Mouse (Mus musculus) midbrain, postnatal 0 days (tissue): ENCODE data around the gene Ndufb7. TPM values are rescaled to one million over a fixed set of nuclear protein-coding genes. Genes with fewer than 3 reads are reported as not detected.

Source experiments
- ATAC-seq: fragments of 200-750 bp; cut with Nextera tagmentation; 2 replicates; pipeline ENCODE4 v1.8.0; 2017; ENCODE audit warnings: moderate number of reproducible peaks, mild to moderate bottlenecking, moderate TSS enrichment, moderate library complexity; ENCODE audit not compliant: low FRiP score
- DNase-seq: peaks from one replicate; pipeline ENCODE4 v3.0.0-alpha.2; 2015; ENCODE audit warnings: low spot score
- H3K27ac ChIP-seq: fragments of 300-500 bp; sonication (generic); 2 replicates; pipeline ENCODE4 v1.5.1; 2014; ENCODE audit warnings: low read depth, mild to moderate bottlenecking, low read length, mixed read lengths
- H3K27me3 ChIP-seq: fragments of 300-500 bp; sonication (generic); 2 replicates; pipeline ENCODE4 v1.6.1; 2014; ENCODE audit warnings: low read length, control low read depth, mixed read lengths; ENCODE audit not compliant: insufficient read depth
- H3K36me3 ChIP-seq: fragments of 300-500 bp; sonication (generic); 2 replicates; pipeline ENCODE4 v1.6.1; 2014; ENCODE audit warnings: low read length, control low read depth, mixed read lengths; ENCODE audit not compliant: insufficient read depth
- H3K4me1 ChIP-seq: fragments of 300-500 bp; sonication (generic); 2 replicates; pipeline ENCODE4 v1.6.1; 2014; ENCODE audit warnings: mild to moderate bottlenecking, control low read depth, antibody characterized with exemption, low read length, mixed read lengths; ENCODE audit not compliant: insufficient read depth
- H3K4me2 ChIP-seq: fragments of 300-500 bp; sonication (generic); 2 replicates; pipeline ENCODE4 v1.6.1; 2014; ENCODE audit warnings: low read depth, mild to moderate bottlenecking, low read length, mixed read lengths; ENCODE audit not compliant: poor library complexity, severe bottlenecking
- H3K4me3 ChIP-seq: fragments of 300-500 bp; sonication (generic); 2 replicates; pipeline ENCODE4 v1.5.1; 2014; ENCODE audit warnings: low read depth, mild to moderate bottlenecking, low read length, moderate library complexity
- H3K9ac ChIP-seq: fragments of 300-500 bp; sonication (generic); replicated peaks from 2 replicates; pipeline ENCODE4 v1.6.1; 2014; ENCODE audit warnings: mild to moderate bottlenecking, low read length, moderate library complexity, mixed read lengths; ENCODE audit not compliant: poor library complexity, severe bottlenecking
- H3K9me3 ChIP-seq: fragments of 300-500 bp; sonication (generic); 2 replicates; pipeline ENCODE4 v1.6.1; 2016; ENCODE audit warnings: low read length, control low read depth
- CTCF ChIP-seq: IDR thresholded peaks from 2 replicates; pipeline ENCODE4 v1.5.1; 2016; ENCODE audit warnings: antibody characterized with exemption, mild to moderate bottlenecking
- WGBS: fragments of 180-500 bp; shearing (Covaris S2); extraction: QIAGEN DNeasy Blood & Tissue Kit; methylation state at CpG from one replicate; pipeline ENCODE4 v1.1.7; 2014; 5-methylcytosine and 5-hydroxymethylcytosine counted together
- polyA plus RNA-seq: library from polyadenylated mRNA; unstranded; fragments of >200 nt; fragmentation: Nextera tagmentation; extraction: Ambion mirVana; gene quantifications from 2 replicates; pipeline ENCODE4 v1.2.1, GENCODE M21; 2015
- total RNA-seq: library from RNA; depleted of rRNA; stranded (reverse); fragments of >200 nt; gene quantifications from 2 replicates; pipeline ENCODE4 v1.2.3, GENCODE M21; 2014

Ndufb7 gene
- total and polyA plus RNA-seq, 2 experiments from 2014 or later, result 151 to 396 TPM

DNA sequence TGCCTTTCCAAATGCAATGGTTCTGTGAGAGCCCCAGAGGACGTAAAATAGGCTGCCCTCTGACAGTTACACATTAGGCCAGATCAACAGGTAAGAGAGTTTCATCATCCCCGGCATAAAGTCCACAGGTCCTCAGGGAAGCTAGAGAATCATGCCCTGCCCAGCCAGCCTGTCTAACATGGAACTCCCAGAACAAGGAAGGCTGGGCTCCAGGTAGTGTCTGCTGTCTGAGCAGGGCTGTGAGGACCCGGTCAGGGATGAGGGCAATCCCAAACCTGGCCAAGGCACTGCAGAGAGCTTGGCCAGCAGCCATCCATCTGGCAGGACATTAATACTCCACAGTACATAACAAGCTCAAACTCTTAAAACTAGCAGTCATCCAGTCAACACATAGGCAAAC lies 18.9 kb downstream of the Ndufb7 start:
- Histone ChIP-seq H3K4me3 (no peak overlapping the region), H3K4me2 (no peak overlapping the region), H3K36me3 (0 out of 2 replicates have a peak, but pooled peaks cover 3% of the 10 kb centered on the region), H3K27me3 (no peaks in the 10 kb centered on the region), H3K9ac (no peak overlapping the region), H3K4me1 (peaks cover 11% of the 10 kb centered on the region; the same call in 1 of the 2 replicates), H3K27ac (no peak overlapping the region), H3K9me3 (no peaks in the 10 kb centered on the region)
- DNase-seq (no peak), ATAC-seq (no peak)
- 86% methylated on average over 3 of the region's 3 CpGs for WGBS
- no peak for TF ChIP-seq CTCF

DNA sequence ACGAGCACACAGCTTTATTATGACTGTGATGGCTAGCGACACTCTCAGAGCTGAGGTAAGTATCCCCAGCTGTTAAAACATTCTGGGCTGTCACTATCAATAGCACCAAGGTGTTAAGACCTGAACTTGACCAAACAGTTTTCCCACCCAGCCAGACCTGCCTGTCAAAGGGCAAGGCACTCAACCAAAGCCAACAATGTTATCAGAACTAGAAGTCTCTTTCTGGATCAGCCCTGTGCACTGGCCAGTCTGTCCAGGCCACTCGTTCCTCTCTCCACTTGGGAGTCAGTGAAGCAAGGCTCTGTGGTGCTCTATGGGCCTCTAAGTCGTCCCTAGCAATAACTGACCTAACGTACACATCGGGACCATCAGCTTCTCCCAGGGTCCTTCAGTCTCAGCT lies 21.2 kb downstream of the Ndufb7 start:
- no peak overlapping the region for H3K9ac ChIP-seq
- no peak overlapping the region for H3K27ac ChIP-seq
- TF ChIP-seq CTCF, result no peak
- ATAC-seq (no peak), DNase-seq (no peak)
- H3K4me1 ChIP-seq, result peaks cover 20% of the 10 kb centered on the region; the same call in 1 of the 2 replicates
- H3K27me3 ChIP-seq, result no peaks in the 10 kb centered on the region
- 0 out of 2 replicates have a peak, but pooled peaks cover 3% of the 10 kb centered on the region for H3K36me3 ChIP-seq
- H3K4me3 ChIP-seq, result no peak overlapping the region
- no peak overlapping the region for H3K4me2 ChIP-seq
- 95% methylated on average over 6 of the region's 6 CpGs for WGBS
- H3K9me3 ChIP-seq, result no peaks in the 10 kb centered on the region

DNA sequence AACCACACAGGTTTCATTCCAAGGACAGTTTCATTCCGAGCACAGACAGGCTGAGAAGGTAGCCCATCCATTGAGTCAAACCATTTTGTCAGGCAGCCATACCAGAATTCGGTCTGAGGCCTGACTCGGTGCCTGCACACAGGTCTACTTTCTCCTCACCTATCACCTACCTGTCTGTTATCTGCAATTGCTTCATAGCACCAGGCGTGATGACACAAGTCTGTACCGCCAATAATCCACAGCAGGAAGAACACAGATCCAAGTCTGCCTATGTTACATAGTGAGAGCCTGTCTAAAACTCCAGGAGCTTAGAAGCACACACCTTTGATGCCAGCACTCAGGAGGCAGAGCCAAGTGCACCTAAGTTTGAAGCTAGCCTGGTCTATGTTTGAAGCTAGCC lies 22.4 kb downstream of the Ndufb7 start:
- no peaks in the 10 kb centered on the region for H3K9me3 ChIP-seq
- 94% methylated on average over 5 of the region's 5 CpGs for WGBS
- 0 out of 2 replicates have a peak, but pooled peaks cover 3% of the 10 kb centered on the region for H3K36me3 ChIP-seq
- no peak overlapping the region for H3K4me3 ChIP-seq
- H3K9ac ChIP-seq, result no peak overlapping the region
- no peak for ATAC-seq
- no peaks in the 10 kb centered on the region for H3K27me3 ChIP-seq
- H3K4me2 ChIP-seq, result no peak overlapping the region
- no peak overlapping the region for H3K27ac ChIP-seq
- H3K4me1 ChIP-seq, result peaks cover 20% of the 10 kb centered on the region; the same call in 1 of the 2 replicates
- DNase-seq, result no peak
- TF ChIP-seq CTCF, result no peak

DNA sequence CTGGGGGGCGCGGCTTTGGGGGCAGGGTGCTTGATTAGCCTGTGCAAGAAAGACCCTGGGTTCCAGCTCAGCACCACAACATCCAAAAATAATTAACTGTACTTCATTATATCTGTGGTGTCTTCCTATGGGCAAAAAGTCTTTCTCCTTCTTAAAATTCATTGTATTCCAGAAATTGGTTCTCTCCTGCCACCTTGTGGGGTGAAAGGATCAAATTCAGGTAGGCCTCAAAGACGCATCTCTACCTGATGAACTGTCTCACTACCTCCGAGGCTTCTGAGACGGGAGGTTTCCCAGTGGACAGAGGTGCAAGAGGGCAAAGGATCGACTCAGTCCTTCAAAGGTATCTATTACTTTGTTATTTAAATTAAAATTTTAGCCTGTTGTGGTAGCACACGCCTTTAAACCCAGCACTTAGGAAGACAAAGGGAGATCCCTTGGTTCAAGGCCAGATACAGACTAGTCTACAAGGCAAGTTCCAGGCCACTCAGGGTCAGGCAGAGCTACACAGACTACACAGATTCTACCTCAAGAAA lies 24.1 kb downstream of the Ndufb7 start:
- Histone ChIP-seq H3K4me2 (peak overlapping the region; percentile 79), H3K27ac (no peak overlapping the region), H3K4me1 (peaks cover 20% of the 10 kb centered on the region; the same call in 1 of the 2 replicates), H3K36me3 (0 out of 2 replicates have a peak, but pooled peaks cover 3% of the 10 kb centered on the region), H3K9ac (no peak overlapping the region), H3K4me3 (peak overlapping the region; percentile 88; the same call in 1 of the 2 replicates), H3K27me3 (no peaks in the 10 kb centered on the region), H3K9me3 (no peaks in the 10 kb centered on the region)
- WGBS, result 75% methylated on average over 7 of the region's 7 CpGs
- TF ChIP-seq CTCF, result peak; percentile 62
- DNase-seq, result no peak
- ATAC-seq, result no peak

DNA sequence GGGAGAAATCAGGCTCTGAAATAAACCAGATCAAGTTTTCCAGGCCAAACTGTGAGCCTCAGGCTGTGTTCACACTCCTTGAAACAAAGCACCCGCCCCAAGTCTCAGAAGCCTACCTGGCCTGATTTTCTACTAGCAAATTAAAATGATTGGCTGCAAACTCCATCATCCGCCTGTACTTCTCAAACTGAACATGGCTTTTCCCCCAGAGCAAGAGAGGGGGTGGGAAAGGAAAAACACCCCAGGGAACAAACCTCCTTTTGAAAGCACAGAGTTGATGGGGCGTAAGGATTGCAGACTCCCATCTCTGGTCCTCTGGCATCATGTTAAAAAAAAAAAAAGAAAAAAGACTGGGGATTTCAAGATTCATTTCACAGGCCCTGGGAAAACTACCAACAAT lies 26.2 kb downstream of the Ndufb7 start:
- WGBS, result 44% methylated on average over 3 of the region's 3 CpGs
- H3K27ac ChIP-seq, result no peak overlapping the region
- DNase-seq, result peak; percentile 28
- no peaks in the 10 kb centered on the region for H3K9me3 ChIP-seq
- TF ChIP-seq CTCF, result no peak
- peak overlapping the region; percentile 88 for H3K4me3 ChIP-seq
- no peak for ATAC-seq
- H3K36me3 ChIP-seq, result 0 out of 2 replicates have a peak, but pooled peaks cover 3% of the 10 kb centered on the region
- peak overlapping the region; percentile 94 for H3K9ac ChIP-seq
- H3K27me3 ChIP-seq, result no peaks in the 10 kb centered on the region
- peak overlapping the region; percentile 79 for H3K4me2 ChIP-seq
- peaks cover 17% of the 10 kb centered on the region; the same call in 1 of the 2 replicates for H3K4me1 ChIP-seq

DNA sequence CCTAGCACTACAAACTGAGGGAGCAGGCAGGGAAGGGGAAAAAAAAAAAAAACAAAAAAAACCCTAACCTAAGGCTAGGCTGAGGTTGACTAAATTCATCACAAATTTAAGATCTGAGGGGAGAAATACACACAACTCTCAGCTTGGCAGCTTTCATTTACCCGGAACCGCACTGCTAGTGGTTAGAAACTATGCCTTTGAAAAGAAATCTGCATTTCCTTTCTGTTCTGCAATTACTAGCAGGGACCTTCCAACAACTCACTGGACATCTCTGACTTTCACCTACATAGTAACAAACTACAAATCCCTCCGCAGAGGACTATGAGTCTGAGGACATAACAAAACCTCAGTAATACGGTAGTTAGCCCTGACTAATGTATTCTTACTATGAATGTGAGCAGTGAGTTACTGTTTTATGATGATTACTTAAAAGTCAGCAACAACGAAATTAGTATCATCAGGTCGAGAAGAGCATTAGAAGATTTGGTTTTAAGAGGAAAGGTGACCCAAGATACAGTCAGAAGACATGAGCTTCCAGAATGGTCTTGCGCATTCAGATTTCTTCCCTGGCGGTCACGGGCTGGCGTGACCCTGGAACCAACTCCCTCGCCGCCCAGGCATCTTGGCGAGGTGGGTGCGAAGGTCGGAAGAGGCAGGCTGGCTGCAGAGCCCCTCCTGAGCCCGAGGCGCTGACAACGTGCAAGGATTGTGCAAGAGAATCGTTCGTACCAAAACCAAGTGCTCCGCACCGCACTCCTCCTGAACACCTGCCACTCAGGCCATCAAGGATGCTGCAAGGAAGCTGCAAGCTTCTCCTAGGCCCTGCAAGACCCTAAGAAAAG lies 27.1 kb downstream of the Ndufb7 start:
- peaks cover 10% of the 10 kb centered on the region; the same call in 1 of the 2 replicates for H3K4me1 ChIP-seq
- H3K27ac ChIP-seq, result peak overlapping the region; percentile 97
- no peaks in the 10 kb centered on the region for H3K36me3 ChIP-seq
- DNase-seq, result peak; percentile 33
- H3K9ac ChIP-seq, result peak overlapping the region; percentile 94
- TF ChIP-seq CTCF, result no peak; the same call in 1 of the 2 replicates
- WGBS, result 3% methylated on average over 22 of the region's 22 CpGs
- peak overlapping the region; percentile 88 for H3K4me3 ChIP-seq
- peak overlapping the region; percentile 79 for H3K4me2 ChIP-seq
- no peak for ATAC-seq
- no peaks in the 10 kb centered on the region for H3K9me3 ChIP-seq
- H3K27me3 ChIP-seq, result no peaks in the 10 kb centered on the region
